Mouse (Mus musculus) CH12.LX (cell line): Measurements from ENCODE around the gene Thrb. TPM values are rescaled to one million over a fixed set of nuclear protein-coding genes. Genes with fewer than 3 reads are reported as not detected.

Experiments
- DNase-seq: peaks from one replicate; pipeline ENCODE4 v3.0.0-alpha.2; 2013; ENCODE audit errors: extremely low read depth
- H3K27ac ChIP-seq: 2 replicates; pipeline ENCODE4 v1.5.1; 2012; ENCODE audit warnings: low read depth, mild to moderate bottlenecking, control low read depth, moderate library complexity; ENCODE audit not compliant: insufficient read depth
- H3K27me3 ChIP-seq: replicated peaks from 2 replicates; pipeline ENCODE3; 2012; ENCODE audit warnings: inconsistent platforms
- H3K36me3 ChIP-seq, 2 experiments: replicated peaks in 1 of 2; 2 replicates each; pipeline versions ENCODE3 to v1.6.1; 2012; ENCODE audit warnings: inconsistent platforms in 1 of 2, low read length in 1 of 2, mild to moderate bottlenecking in 1 of 2, mixed read lengths in 1 of 2, moderate library complexity in 1 of 2; ENCODE audit not compliant: control insufficient read depth in 1 of 2, insufficient read depth in 1 of 2
- H3K4me1 ChIP-seq, 2 experiments: 2 replicates each; pipeline ENCODE4 v1.6.1; 2012; ENCODE audit warnings: inconsistent platforms in 1 of 2, moderate library complexity in 1 of 2; ENCODE audit not compliant: insufficient read depth in 2 of 2, control insufficient read depth in 1 of 2
- H3K4me2 ChIP-seq: 2 replicates; pipeline ENCODE4 v1.6.1; 2012; ENCODE audit warnings: low read depth, mild to moderate bottlenecking, control low read depth; ENCODE audit not compliant: poor library complexity, insufficient read depth, severe bottlenecking
- H3K4me3 ChIP-seq, 3 experiments: fragments of 150-350 bp in 1 of 3; sonication (generic) in 1 of 3; replicated peaks in 1 of 3; 2 replicates each; pipeline versions ENCODE3 to v1.5.1; 2011 to 2012; ENCODE audit warnings: low read depth in 2 of 3, low read length in 2 of 3, mild to moderate bottlenecking in 2 of 3, moderate library complexity in 2 of 3, control low read depth in 1 of 3, improper control_type of control experiment in 1 of 3, inconsistent platforms in 1 of 3, mixed read lengths in 1 of 3; ENCODE audit not compliant: poor library complexity in 1 of 3
- H3K79me2 ChIP-seq: replicated peaks from 2 replicates; pipeline ENCODE4 v1.6.1; 2012; ENCODE audit warnings: mild to moderate bottlenecking, moderate library complexity; ENCODE audit not compliant: control insufficient read depth, poor library complexity, insufficient read depth, severe bottlenecking; ENCODE audit errors: extremely low read depth
- H3K9ac ChIP-seq: 2 replicates; pipeline ENCODE4 v1.6.1; 2012; ENCODE audit warnings: low read depth, mild to moderate bottlenecking, control low read depth, moderate library complexity; ENCODE audit not compliant: insufficient read depth
- H3K9me3 ChIP-seq: replicated peaks from 2 replicates; pipeline ENCODE3; 2012; ENCODE audit warnings: low read length, inconsistent platforms, mixed read lengths
- BHLHE40 ChIP-seq: IDR thresholded peaks from 2 replicates; pipeline ENCODE4 v1.6.1; 2011; ENCODE audit warnings: mild to moderate bottlenecking, low read depth, low read length, improper control_type of control experiment
- CHD1 ChIP-seq: IDR thresholded peaks from 2 replicates; pipeline ENCODE4 v1.6.1; 2012; ENCODE audit warnings: low read depth, low read length, improper control_type of control experiment, inconsistent platforms
- CHD2 ChIP-seq: IDR thresholded peaks from 2 replicates; pipeline ENCODE4 v1.6.1; 2011; ENCODE audit warnings: low read length, improper control_type of control experiment
- CTCF ChIP-seq, 2 experiments: IDR thresholded peaks in 1 of 2; conservative IDR thresholded peaks in 1 of 2; 2 replicates each; pipeline ENCODE4 v1.5.1; 2011 to 2012; ENCODE audit warnings: low read depth in 2 of 2, low read length in 2 of 2, improper control_type of control experiment in 1 of 2, inconsistent platforms in 1 of 2, mild to moderate bottlenecking in 1 of 2, moderate library complexity in 1 of 2
- E2F4 ChIP-seq: IDR thresholded peaks from 2 replicates; pipeline ENCODE4 v1.6.1; 2011; ENCODE audit warnings: low read depth, low read length, improper control_type of control experiment; ENCODE audit not compliant: insufficient replicate concordance
- EP300 ChIP-seq: IDR thresholded peaks from 2 replicates; pipeline ENCODE4 v1.6.1; 2011; ENCODE audit warnings: low read length, improper control_type of control experiment
- ETS1 ChIP-seq: conservative IDR thresholded peaks from 2 replicates; pipeline ENCODE4 v1.6.1; 2012; ENCODE audit warnings: low read depth, mild to moderate bottlenecking, inconsistent platforms, low read length, improper control_type of control experiment, moderate library complexity
- GABPA ChIP-seq: IDR thresholded peaks from 2 replicates; pipeline ENCODE4 v1.6.1; 2012; ENCODE audit warnings: low read depth, low read length, improper control_type of control experiment, inconsistent platforms; ENCODE audit not compliant: insufficient replicate concordance
- IRF4 ChIP-seq: IDR thresholded peaks from 2 replicates; pipeline ENCODE4 v1.6.1; 2014; ENCODE audit warnings: low read depth, mild to moderate bottlenecking, inconsistent platforms, low read length, improper control_type of control experiment
- JUN ChIP-seq: IDR thresholded peaks from 2 replicates; pipeline ENCODE4 v1.6.1; 2011; ENCODE audit warnings: low read depth, mild to moderate bottlenecking, low read length, improper control_type of control experiment, moderate library complexity; ENCODE audit not compliant: insufficient read depth
- JUND ChIP-seq: conservative IDR thresholded peaks from 2 replicates; pipeline ENCODE4 v1.6.1; 2011; ENCODE audit warnings: low read depth, low read length, improper control_type of control experiment
- KAT2A ChIP-seq: IDR thresholded peaks from 2 replicates; pipeline ENCODE4 v1.6.1; 2012; ENCODE audit warnings: low read length, improper control_type of control experiment, inconsistent platforms; ENCODE audit not compliant: insufficient replicate concordance
- MAFK ChIP-seq: IDR thresholded peaks from 2 replicates; pipeline ENCODE4 v1.6.1; 2011; ENCODE audit warnings: low read length, improper control_type of control experiment; ENCODE audit not compliant: insufficient replicate concordance
- MAX ChIP-seq: IDR thresholded peaks from 2 replicates; pipeline ENCODE4 v1.6.1; 2011; ENCODE audit warnings: low read length, improper control_type of control experiment
- MEF2A ChIP-seq: IDR thresholded peaks from 2 replicates; pipeline ENCODE4 v1.6.1; 2014; ENCODE audit warnings: low read depth, mild to moderate bottlenecking, inconsistent platforms, low read length, improper control_type of control experiment, borderline replicate concordance
- MXI1 ChIP-seq: IDR thresholded peaks from 2 replicates; pipeline ENCODE4 v1.6.1; 2011; ENCODE audit warnings: mild to moderate bottlenecking, low read depth, low read length, improper control_type of control experiment
- MYC ChIP-seq: IDR thresholded peaks from 2 replicates; pipeline ENCODE4 v1.6.1; 2011; ENCODE audit warnings: low read depth, mild to moderate bottlenecking, improper control_type of control experiment, low read length
- NELFE ChIP-seq: IDR thresholded peaks from 2 replicates; pipeline ENCODE4 v1.6.1; 2011; ENCODE audit warnings: low read depth, low read length, improper control_type of control experiment
- NRF1 ChIP-seq: IDR thresholded peaks from 2 replicates; pipeline ENCODE4 v1.6.1; 2014; ENCODE audit warnings: low read depth, mild to moderate bottlenecking, inconsistent platforms, low read length, improper control_type of control experiment, moderate library complexity
- PAX5 ChIP-seq: IDR thresholded peaks from 2 replicates; pipeline ENCODE4 v1.6.1; 2012; ENCODE audit warnings: low read length, inconsistent platforms, mixed read lengths
- POLR2AphosphoS2 ChIP-seq: IDR thresholded peaks from 2 replicates; pipeline ENCODE4 v1.6.1; 2011; ENCODE audit warnings: low read depth, low read length, improper control_type of control experiment
- RAD21 ChIP-seq: IDR thresholded peaks from 2 replicates; pipeline ENCODE4 v1.6.1; 2011; ENCODE audit warnings: low read depth, mild to moderate bottlenecking, low read length, improper control_type of control experiment, moderate library complexity
- RCOR1 ChIP-seq: conservative IDR thresholded peaks from 2 replicates; pipeline ENCODE4 v1.6.1; 2012; ENCODE audit warnings: low read depth, mild to moderate bottlenecking, inconsistent platforms, low read length, improper control_type of control experiment
- SIN3A ChIP-seq: IDR thresholded peaks from 2 replicates; pipeline ENCODE4 v1.6.1; 2012; ENCODE audit warnings: low read length, improper control_type of control experiment, inconsistent platforms
- SMC3 ChIP-seq: IDR thresholded peaks from 2 replicates; pipeline ENCODE4 v1.6.1; 2011; ENCODE audit warnings: low read depth, low read length, improper control_type of control experiment
- TBP ChIP-seq: conservative IDR thresholded peaks from 2 replicates; pipeline ENCODE4 v1.6.1; 2011; ENCODE audit warnings: low read depth, low read length, improper control_type of control experiment
- TCF12 ChIP-seq: IDR thresholded peaks from 2 replicates; pipeline ENCODE4 v1.6.1; 2014; ENCODE audit warnings: low read depth, mild to moderate bottlenecking, inconsistent platforms, low read length, improper control_type of control experiment
- UBTF ChIP-seq: IDR thresholded peaks from 2 replicates; pipeline ENCODE4 v1.6.1; 2012; ENCODE audit warnings: low read depth, mild to moderate bottlenecking, inconsistent platforms, low read length, improper control_type of control experiment, moderate library complexity
- USF1 ChIP-seq: IDR thresholded peaks from 2 replicates; pipeline ENCODE4 v1.6.1; 2014; ENCODE audit warnings: low read depth, mild to moderate bottlenecking, inconsistent platforms, low read length, improper control_type of control experiment
- USF2 ChIP-seq: conservative IDR thresholded peaks from 2 replicates; pipeline ENCODE4 v1.6.1; 2011; ENCODE audit warnings: low read depth, low read length, improper control_type of control experiment
- ZC3H11A ChIP-seq: IDR thresholded peaks from 2 replicates; pipeline ENCODE4 v1.6.1; 2012; ENCODE audit warnings: low read depth, mild to moderate bottlenecking, inconsistent platforms, low read length, improper control_type of control experiment
- ZKSCAN1 ChIP-seq: IDR thresholded peaks from 2 replicates; pipeline ENCODE4 v1.6.1; 2012; ENCODE audit warnings: low read depth, inconsistent platforms, low read length, improper control_type of control experiment, borderline replicate concordance
- ZMIZ1 ChIP-seq: IDR thresholded peaks from 2 replicates; pipeline ENCODE4 v1.6.1; 2012; ENCODE audit warnings: low read depth, mild to moderate bottlenecking, inconsistent platforms, low read length, improper control_type of control experiment
- ZNF384 ChIP-seq: IDR thresholded peaks from 2 replicates; pipeline ENCODE4 v1.6.1; 2012; ENCODE audit warnings: low read depth, low read length, improper control_type of control experiment, inconsistent platforms
- dilution Hi-C: fragments of 300-500 bp; cut with MboI; formaldehyde crosslinking; loops from 2 replicates; pipeline ENCODE4 v1.14.3; 2020; ENCODE audit warnings: low sequenced_read_pairs; ENCODE audit not compliant: extremely low pct_unique_long_range_greater_than_20kb, extremely low pct_ligation_motif_present
- in situ Hi-C: fragments of 300-500 bp; cut with MboI; formaldehyde crosslinking; loops from 3 replicates; pipeline ENCODE4 v1.14.3; 2019; ENCODE audit warnings: low sequenced_read_pairs, low pct_ligation_motif_present, low pct_unique_long_range_greater_than_20kb, mixed read lengths
- polyA plus RNA-seq: library from polyadenylated mRNA; unstranded; fragments of >175 nt; gene quantifications from 2 replicates; pipeline ENCODE4 v1.2.1, GENCODE M21; 2012; ENCODE audit warnings: low read depth; ENCODE audit not compliant: insufficient read length
- total RNA-seq, 2 experiments: library from RNA; depleted of rRNA; stranded (reverse); fragments of 300-350 nt in 1 of 2; fragments of >200 nt in 1 of 2; gene quantifications; 2 replicates each; pipeline ENCODE4 v1.2.3; 2012 to 2014

Gene Thrb
- total and polyA plus RNA-seq, 3 experiments, result 0.56 to 1.6 (median 0.60) TPM

GRCm38 (mm10) chr14:17983390-17983789 lies 323.3 kb downstream of the Thrb start:
- H3K27ac ChIP-seq, result no peak overlapping the region
- in situ Hi-C loops, result no loop called here
- peak overlapping the region; percentile 47 for H3K4me2 ChIP-seq
- H3K4me1 ChIP-seq, result peaks cover 9 to 30% of the 10 kb centered on the region in 2 experiments
- peak overlapping the region; percentile 53; the same call in 1 of the 2 replicates for H3K9ac ChIP-seq
- H3K36me3 ChIP-seq, result no peaks in the 10 kb centered on the region
- dilution Hi-C loops, result no loop called here
- H3K9me3 ChIP-seq, result no peaks in the 10 kb centered on the region
- H3K27me3 ChIP-seq, result no peaks in the 10 kb centered on the region
- H3K4me3 ChIP-seq, result no peak overlapping the region
- no peaks in the 10 kb centered on the region for H3K79me2 ChIP-seq
- no peak for TF ChIP-seq JUND
- no peak for TF ChIP-seq NRF1
- TF ChIP-seq TCF12, result peak; percentile 25; the same call in 1 of the 2 replicates
- no peak for TF ChIP-seq EP300
- TF ChIP-seq MYC, result no peak
- no peak for TF ChIP-seq ZMIZ1
- TF ChIP-seq BHLHE40, result no peak
- TF ChIP-seq TBP, result 0 out of 2 replicates have a peak, but pooled peaks have one; percentile 13
- no peak for TF ChIP-seq JUN
- TF ChIP-seq RAD21, result no peak
- TF ChIP-seq USF1, result no peak
- peak; percentile 19; the same call in 1 of the 2 replicates for TF ChIP-seq IRF4
- TF ChIP-seq CTCF (conservative IDR thresholded peaks at IDR 0.05 in 1 of 2, IDR thresholded peaks at IDR 0.05 in 1 of 2; ENCODE audit: low read depth in 2 of 2, low read length in 2 of 2), result no peak
- TF ChIP-seq UBTF, result no peak
- TF ChIP-seq CHD1, result peak; percentile 73; the same call in 1 of the 2 replicates
- TF ChIP-seq GABPA, result no peak
- no peak for TF ChIP-seq ZNF384
- TF ChIP-seq RCOR1, result no peak
- TF ChIP-seq E2F4, result no peak
- 0 out of 2 replicates have a peak, but pooled peaks have one; percentile 15 for TF ChIP-seq NELFE
- TF ChIP-seq PAX5, result no peak
- 0 out of 2 replicates have a peak, but pooled peaks have one; percentile 25 for TF ChIP-seq MAX
- no peak for TF ChIP-seq KAT2A
- no peak for TF ChIP-seq ZKSCAN1
- no peak for TF ChIP-seq SMC3
- TF ChIP-seq SIN3A, result no peak
- TF ChIP-seq ZC3H11A, result no peak
- no peak for TF ChIP-seq POLR2AphosphoS2
- no peak for TF ChIP-seq USF2
- TF ChIP-seq CHD2, result no peak
- no peak; the same call in 1 of the 2 replicates for TF ChIP-seq ETS1
- TF ChIP-seq MEF2A, result no peak
- no peak for TF ChIP-seq MAFK
- TF ChIP-seq MXI1, result 0 out of 2 replicates have a peak, but pooled peaks have one; percentile 43
- DNase-seq, result no peak
